Mouse (Mus musculus) myocyte (in vitro differentiated cells): ENCODE measurements around the gene Tspyl1. TPM values are rescaled to one million over a fixed set of nuclear protein-coding genes. Genes with fewer than 3 reads are reported as not detected.
"Not testable (repeated sequence)": the region's sequence is repeated elsewhere in the genome, so short reads cannot be mapped to it uniquely, and the experiment has no call there.

Experiments
- H3K27me3 ChIP-seq: one replicate; pipeline ENCODE4 v1.6.1; 2011; ENCODE audit not compliant: control insufficient read depth, insufficient read depth, insufficient read length
- H3K36me3 ChIP-seq: one replicate; pipeline ENCODE4 v1.6.1; 2011; ENCODE audit not compliant: control insufficient read depth, insufficient read depth
- H3K4me2 ChIP-seq: one replicate; pipeline ENCODE4 v1.6.1; 2011; ENCODE audit warnings: low read depth, control low read depth
- H3K4me3 ChIP-seq: one replicate; pipeline ENCODE4 v1.5.1; 2011; ENCODE audit warnings: mild to moderate bottlenecking, control low read depth, moderate library complexity
- H3K79me2 ChIP-seq: one replicate; pipeline ENCODE4 v1.6.1; 2011; ENCODE audit not compliant: control insufficient read depth, insufficient read depth
- H3ac ChIP-seq: one replicate; pipeline ENCODE4 v1.6.1; 2011; ENCODE audit not compliant: control insufficient read depth, insufficient read length
- CEBPB ChIP-seq: IDR thresholded peaks from 2 replicates; pipeline ENCODE4 v1.6.1; 2011; ENCODE audit warnings: mild to moderate bottlenecking, moderate library complexity; ENCODE audit not compliant: poor library complexity, insufficient read depth, severe bottlenecking
- E2F4 ChIP-seq: IDR thresholded peaks from one replicate; pipeline ENCODE4 v1.6.1; 2011; ENCODE audit warnings: mild to moderate bottlenecking, control low read depth, moderate library complexity; ENCODE audit not compliant: insufficient read depth
- MAX ChIP-seq: IDR thresholded peaks from one replicate; pipeline ENCODE4 v1.6.1; 2011; ENCODE audit warnings: low read depth, mild to moderate bottlenecking, control low read depth
- MYOD1 ChIP-seq, 3 experiments: IDR thresholded peaks; one replicate each; pipeline ENCODE4 v1.6.1; 2011; ENCODE audit warnings: control low read depth in 2 of 3, low read depth in 2 of 3, mild to moderate bottlenecking in 2 of 3, moderate library complexity in 1 of 3; ENCODE audit not compliant: insufficient read length in 2 of 3, control insufficient read depth in 1 of 3
- MYOG ChIP-seq, 3 experiments: IDR thresholded peaks; one replicate each; pipeline ENCODE4 v1.6.1; 2011; ENCODE audit warnings: control low read depth in 2 of 3, low read depth in 2 of 3, mild to moderate bottlenecking in 2 of 3; ENCODE audit not compliant: insufficient read length in 2 of 3, control insufficient read depth in 1 of 3, insufficient read depth in 1 of 3
- POLR2A ChIP-seq: IDR thresholded peaks from one replicate; pipeline ENCODE4 v1.6.1; 2011; ENCODE audit warnings: low read depth, mild to moderate bottlenecking, control low read depth, moderate library complexity; ENCODE audit not compliant: insufficient read length
- POLR2AphosphoS2 ChIP-seq: IDR thresholded peaks from one replicate; pipeline ENCODE4 v1.6.1; 2011; ENCODE audit warnings: low read depth, control low read depth; ENCODE audit not compliant: insufficient read length
- REST ChIP-seq: IDR thresholded peaks from one replicate; pipeline ENCODE4 v1.6.1; 2011; ENCODE audit warnings: mild to moderate bottlenecking, control low read depth, moderate library complexity; ENCODE audit not compliant: insufficient read depth, insufficient read length
- SRF ChIP-seq: IDR thresholded peaks from one replicate; pipeline ENCODE4 v1.6.1; 2011; ENCODE audit warnings: low read depth; ENCODE audit not compliant: control insufficient read depth, insufficient read length
- TCF12 ChIP-seq: IDR thresholded peaks from one replicate; pipeline ENCODE4 v1.6.1; 2011; ENCODE audit warnings: mild to moderate bottlenecking, control low read depth; ENCODE audit not compliant: poor library complexity, insufficient read depth, severe bottlenecking
- TCF3 ChIP-seq: IDR thresholded peaks from one replicate; pipeline ENCODE4 v1.6.1; 2011; ENCODE audit warnings: low read depth, control low read depth; ENCODE audit not compliant: insufficient read length
- USF1 ChIP-seq: IDR thresholded peaks from one replicate; pipeline ENCODE4 v1.6.1; 2011; ENCODE audit warnings: low read depth, mild to moderate bottlenecking, control low read depth, moderate library complexity
- polyA plus RNA-seq: library from polyadenylated mRNA; unstranded; fragments of >200 nt; fragmentation: generic; extraction: Trizol; gene quantifications from one replicate; pipeline ENCODE4 v1.2.1, GENCODE M21; 2012; ENCODE audit warnings: missing spikeins

The Tspyl1 gene
- polyA plus RNA-seq, 1 experiment, result 26.4 TPM

GRCm38 (mm10) chr10:34238536-34238935 lies 43.5 kb upstream of the Tspyl1 start:
- H3K27me3 ChIP-seq, result no peaks in the 10 kb centered on the region
- H3K4me3 ChIP-seq, result no peak overlapping the region
- H3ac ChIP-seq, result no peak overlapping the region
- no peak overlapping the region for H3K4me2 ChIP-seq
- no peaks in the 10 kb centered on the region for H3K79me2 ChIP-seq
- TF ChIP-seq E2F4 (no peak), MAX (no peak), POLR2A (no peak)
- no peaks in the 10 kb centered on the region for H3K36me3 ChIP-seq

- no peak overlapping the region for H3ac ChIP-seq
- TF ChIP-seq SRF (no peak), E2F4 (no peak), TCF3 (no peak), POLR2AphosphoS2 (no peak), TCF12 (no peak), MYOD1 (IDR thresholded peaks at IDR 0.05; ENCODE audit: control insufficient read depth in 1 of 3, insufficient read length in 2 of 3, low read depth in 2 of 3) (no peak), CEBPB (no peak), POLR2A (no peak), USF1 (no peak), REST (no peak), MAX (no peak), MYOG (IDR thresholded peaks at IDR 0.05; ENCODE audit: control insufficient read depth in 1 of 3, insufficient read depth in 1 of 3, insufficient read length in 2 of 3, low read depth in 2 of 3) (no peak)
- no peak overlapping the region for H3K4me3 ChIP-seq
- no peaks in the 10 kb centered on the region for H3K79me2 ChIP-seq
- no peaks in the 10 kb centered on the region for H3K36me3 ChIP-seq
- H3K4me2 ChIP-seq, result no peak overlapping the region
- no peaks in the 10 kb centered on the region for H3K27me3 ChIP-seq
These were observed 37.2 kb upstream of the Tspyl1 start for GRCm38 (mm10) chr10:34244745-34245144.

- Histone ChIP-seq H3K27me3 (no peaks in the 10 kb centered on the region), H3K4me2 (no peak overlapping the region), H3K4me3 (no peak overlapping the region), H3ac (no peak overlapping the region), H3K79me2 (no peaks in the 10 kb centered on the region), H3K36me3 (no peaks in the 10 kb centered on the region)
- TF ChIP-seq POLR2A, result no peak
- TF ChIP-seq POLR2AphosphoS2, result no peak
- no peak for TF ChIP-seq TCF12
- TF ChIP-seq MAX, result no peak
- TF ChIP-seq CEBPB, result no peak
These were observed 35.9 kb upstream of the Tspyl1 start for GRCm38 (mm10) chr10:34246106-34246505.

- no peaks in the 10 kb centered on the region for H3K79me2 ChIP-seq
- no peak overlapping the region for H3K4me2 ChIP-seq
- TF ChIP-seq USF1 (no peak), REST (no peak), TCF12 (no peak), E2F4 (no peak), CEBPB (no peak), MAX (no peak), MYOD1 (IDR thresholded peaks at IDR 0.05; ENCODE audit: control insufficient read depth in 1 of 3, insufficient read length in 2 of 3, low read depth in 2 of 3) (no peak), TCF3 (no peak), POLR2AphosphoS2 (no peak), MYOG (IDR thresholded peaks at IDR 0.05; ENCODE audit: control insufficient read depth in 1 of 3, insufficient read depth in 1 of 3, insufficient read length in 2 of 3, low read depth in 2 of 3) (no peak), POLR2A (no peak), SRF (no peak)
- no peaks in the 10 kb centered on the region for H3K36me3 ChIP-seq
- no peak overlapping the region for H3K4me3 ChIP-seq
- H3ac ChIP-seq, result no peak overlapping the region
- H3K27me3 ChIP-seq, result no peaks in the 10 kb centered on the region
These were observed 34.2 kb upstream of the Tspyl1 start for GRCm38 (mm10) chr10:34247757-34248156.

GRCm38 (mm10) chr10:34249594-34249993 lies 32.4 kb upstream of the Tspyl1 start:
- Histone ChIP-seq H3K36me3 (no peaks in the 10 kb centered on the region), H3K27me3 (no peaks in the 10 kb centered on the region), H3K79me2 (no peaks in the 10 kb centered on the region), H3K4me3 (no peak overlapping the region), H3K4me2 (no peak overlapping the region), H3ac (no peak overlapping the region)
- TF ChIP-seq TCF12 (no peak), MAX (no peak), SRF (no peak), USF1 (no peak), MYOG (IDR thresholded peaks at IDR 0.05; ENCODE audit: control insufficient read depth in 1 of 3, insufficient read depth in 1 of 3, insufficient read length in 2 of 3, low read depth in 2 of 3) (no peak), MYOD1 (IDR thresholded peaks at IDR 0.05; ENCODE audit: control insufficient read depth in 1 of 3, insufficient read length in 2 of 3, low read depth in 2 of 3) (no peak), REST (no peak), E2F4 (no peak), POLR2AphosphoS2 (no peak), TCF3 (no peak), POLR2A (no peak), CEBPB (no peak)

GRCm38 (mm10) chr10:34252833-34253232 lies 29.2 kb upstream of the Tspyl1 start:
- not testable (repeated sequence) for H3ac ChIP-seq, H3K27me3 ChIP-seq, H3K4me2 ChIP-seq, H3K4me3 ChIP-seq, H3K36me3 ChIP-seq, H3K79me2 ChIP-seq
